Mouse (Mus musculus) MN1 (cell line): Measurements from ENCODE around the gene Fam149a.
"Not testable (repeated sequence)": the region's sequence is repeated elsewhere in the genome, so short reads cannot be mapped to it uniquely, and the experiment has no call there.

ENCODE experiments used
- DNase-seq: peaks from one replicate; pipeline ENCODE4 v3.0.0-alpha.2; 2016; ENCODE audit warnings: low spot score

The Fam149a gene

GRCm38 (mm10) chr8:45332685-45333409 is 49.2 kb downstream of the Fam149a start, which contains the start of gene Cyp4v3:
Gene Cyp4v3 (minus strand): TSS chr8:45333216.
- no peak for DNase-seq

- no peak for DNase-seq
These were observed 51.2 kb downstream of the Fam149a start for GRCm38 (mm10) chr8:45330856-45331255.

- DNase-seq: no peak
These were observed 52.7 kb downstream of the Fam149a start for GRCm38 (mm10) chr8:45329206-45329980.

- not testable (repeated sequence) for DNase-seq
These were observed 55.0 kb downstream of the Fam149a start for GRCm38 (mm10) chr8:45327076-45327475.

- DNase-seq: no peak
These were observed 57.9 kb downstream of the Fam149a start for GRCm38 (mm10) chr8:45324151-45324550.

- DNase-seq: no peak
These were observed 60.7 kb downstream of the Fam149a start for GRCm38 (mm10) chr8:45321365-45321764.

GRCm38 (mm10) chr8:45320930-45321329 is 61.2 kb downstream of the Fam149a start:
- DNase-seq: no peak

GRCm38 (mm10) chr8:45310967-45311366 is 71.1 kb downstream of the Fam149a start:
- no peak for DNase-seq

- DNase-seq: no peak
These were observed 73.7 kb downstream of the Fam149a start, which contains the start of gene Gm45753 for GRCm38 (mm10) chr8:45308366-45308765. Gene Gm45753 (minus strand): TSS chr8:45308466.

GRCm38 (mm10) chr8:45305479-45305878 is 76.6 kb downstream of the Fam149a start:
- DNase-seq: no peak

GRCm38 (mm10) chr8:45304354-45304753 is 77.7 kb downstream of the Fam149a start:
- no peak for DNase-seq

GRCm38 (mm10) chr8:45302390-45302789 is 79.7 kb downstream of the Fam149a start:
- DNase-seq: no peak

- no peak for DNase-seq
These were observed 86.8 kb downstream of the Fam149a start for GRCm38 (mm10) chr8:45295276-45295675.

GRCm38 (mm10) chr8:45294687-45295086 is 87.4 kb downstream of the Fam149a start, which contains the start of gene Klkb1:
Gene Klkb1 (minus strand): TSS chr8:45294859.
- DNase-seq: no peak

- DNase-seq: no peak
These were observed 90.3 kb downstream of the Fam149a start for GRCm38 (mm10) chr8:45291790-45292189.
